Mouse (Mus musculus) hindbrain, embryonic 13.5 days (tissue): ENCODE measurements around the gene Rtbdn. TPM values are rescaled to one million over a fixed set of nuclear protein-coding genes. Genes with fewer than 3 reads are reported as not detected.

Experiments used
- ATAC-seq: fragments of 200-750 bp; cut with Nextera tagmentation; 2 replicates; pipeline ENCODE4 v1.8.0; 2017; ENCODE audit warnings: moderate TSS enrichment; ENCODE audit not compliant: low FRiP score
- H3K27ac ChIP-seq: fragments of 300-500 bp; sonication (generic); 2 replicates; pipeline ENCODE4 v1.5.1; 2015; ENCODE audit warnings: inconsistent platforms, mild to moderate bottlenecking, moderate library complexity
- H3K27me3 ChIP-seq: fragments of 300-500 bp; sonication (generic); 2 replicates; pipeline ENCODE4 v1.6.1; 2015; ENCODE audit warnings: mild to moderate bottlenecking, inconsistent platforms
- H3K36me3 ChIP-seq: fragments of 300-500 bp; sonication (generic); 2 replicates; pipeline ENCODE4 v1.6.1; 2015; ENCODE audit warnings: mild to moderate bottlenecking, inconsistent platforms
- H3K4me1 ChIP-seq: fragments of 300-500 bp; sonication (generic); replicated peaks from 2 replicates; pipeline ENCODE4 v1.6.1; 2015; ENCODE audit warnings: inconsistent platforms
- H3K4me2 ChIP-seq: fragments of 300-500 bp; sonication (generic); 2 replicates; pipeline ENCODE4 v1.6.1; 2015; ENCODE audit warnings: inconsistent platforms, mild to moderate bottlenecking, moderate library complexity
- H3K4me3 ChIP-seq: fragments of 300-500 bp; sonication (generic); 2 replicates; pipeline ENCODE4 v1.5.1; 2015; ENCODE audit warnings: mild to moderate bottlenecking, inconsistent platforms
- H3K9ac ChIP-seq: fragments of 300-500 bp; sonication (generic); 2 replicates; pipeline ENCODE4 v1.6.1; 2015; ENCODE audit warnings: mild to moderate bottlenecking, inconsistent platforms
- H3K9me3 ChIP-seq: fragments of 300-500 bp; sonication (generic); 2 replicates; pipeline ENCODE4 v1.6.1; 2016; ENCODE audit warnings: inconsistent platforms
- WGBS: fragments of 180-500 bp; shearing (Covaris S2); methylation state at CpG from one replicate; pipeline ENCODE4 v1.1.7; 2015; 5-methylcytosine and 5-hydroxymethylcytosine counted together
- polyA plus RNA-seq: library from polyadenylated mRNA; unstranded; fragments of >200 nt; fragmentation: Nextera tagmentation; extraction: Ambion mirVana; gene quantifications from 2 replicates; pipeline ENCODE4 v1.2.1, GENCODE M21; 2015

Rtbdn gene
- polyA plus RNA-seq, 1 experiment from 2014 or later, result 2.4 TPM

- peaks cover 72% of the 10 kb centered on the region for H3K27me3 ChIP-seq
Measured at GRCm38 (mm10) chr8:84945235-84945632, 1.6 kb upstream of the Rtbdn start.

GRCm38 (mm10) chr8:84945633-84946527 is 911 bp upstream of the Rtbdn start:
- H3K4me1 ChIP-seq, result peaks cover 35% of the 10 kb centered on the region
- H3K4me2 ChIP-seq, result peak overlapping the region; percentile 80
- H3K9ac ChIP-seq, result peak overlapping the region; percentile 82
- peak; percentile 58 for ATAC-seq
- H3K27me3 ChIP-seq, result peaks cover 74% of the 10 kb centered on the region
- no peaks in the 10 kb centered on the region for H3K36me3 ChIP-seq
- WGBS, result 1% methylated on average over 37 of the region's 67 CpGs
- no peaks in the 10 kb centered on the region for H3K9me3 ChIP-seq
- H3K27ac ChIP-seq, result peak overlapping the region; percentile 79
- peak overlapping the region; percentile 63 for H3K4me3 ChIP-seq

More at GRCm38 (mm10) chr8:84945235-84945632, 1.6 kb upstream of the Rtbdn start:
- peak; percentile 67 for ATAC-seq
- Histone ChIP-seq H3K4me3 (peak overlapping the region; percentile 63), H3K36me3 (no peaks in the 10 kb centered on the region), H3K27ac (peak overlapping the region; percentile 79), H3K9me3 (no peaks in the 10 kb centered on the region), H3K9ac (peak overlapping the region; percentile 82), H3K4me1 (peaks cover 35% of the 10 kb centered on the region), H3K4me2 (peak overlapping the region; percentile 80)
- 3% methylated on average over 11 of the region's 11 CpGs for WGBS

- peak overlapping the region; percentile 80 for H3K4me2 ChIP-seq
- no peak for ATAC-seq
- WGBS, result 21% methylated on average over 9 of the region's 9 CpGs
- peaks cover 82% of the 10 kb centered on the region for H3K27me3 ChIP-seq
- peaks cover 35% of the 10 kb centered on the region for H3K4me1 ChIP-seq
- H3K9ac ChIP-seq, result 0 out of 2 replicates have a peak overlapping the region, but pooled peaks have one; percentile 82
- no peak overlapping the region for H3K27ac ChIP-seq
- peak overlapping the region; percentile 63 for H3K4me3 ChIP-seq
- no peaks in the 10 kb centered on the region for H3K9me3 ChIP-seq
- no peaks in the 10 kb centered on the region for H3K36me3 ChIP-seq
Measured at GRCm38 (mm10) chr8:84947241-84947545, 402 bp downstream of the Rtbdn start.

- Histone ChIP-seq H3K4me2 (no peak overlapping the region), H3K9me3 (no peaks in the 10 kb centered on the region), H3K36me3 (no peaks in the 10 kb centered on the region), H3K27me3 (peaks cover 79% of the 10 kb centered on the region), H3K4me1 (peaks cover 24% of the 10 kb centered on the region), H3K9ac (no peak overlapping the region), H3K4me3 (no peak overlapping the region), H3K27ac (no peak overlapping the region)
- ATAC-seq, result no peak
- WGBS, result 21% methylated on average over 12 of the region's 12 CpGs
Measured at GRCm38 (mm10) chr8:84949753-84950152, 3.0 kb downstream of the Rtbdn start.

GRCm38 (mm10) chr8:84952612-84953255 is 5.9 kb downstream of the Rtbdn start:
- Histone ChIP-seq H3K9ac (no peak overlapping the region), H3K36me3 (peaks cover 6% of the 10 kb centered on the region), H3K4me1 (no peaks in the 10 kb centered on the region), H3K9me3 (no peaks in the 10 kb centered on the region), H3K4me2 (no peak overlapping the region), H3K4me3 (no peak overlapping the region), H3K27ac (no peak overlapping the region), H3K27me3 (peaks cover 57% of the 10 kb centered on the region)
- no peak for ATAC-seq
- WGBS, result 9% methylated on average over 18 of the region's 18 CpGs

- Histone ChIP-seq H3K9ac (no peak overlapping the region), H3K36me3 (peaks cover 23% of the 10 kb centered on the region), H3K4me1 (no peaks in the 10 kb centered on the region), H3K4me2 (no peak overlapping the region), H3K9me3 (no peaks in the 10 kb centered on the region), H3K27ac (no peak overlapping the region), H3K27me3 (peaks cover 24% of the 10 kb centered on the region), H3K4me3 (no peak overlapping the region)
- 54% methylated on average over 2 of the region's 2 CpGs for WGBS
- ATAC-seq, result no peak
Measured at GRCm38 (mm10) chr8:84956768-84957167, 10.0 kb downstream of the Rtbdn start.

GRCm38 (mm10) chr8:84959811-84960210 is 13.0 kb downstream of the Rtbdn start:
- H3K27ac ChIP-seq, result no peak overlapping the region
- 92% methylated on average over 7 of the region's 7 CpGs for WGBS
- H3K4me3 ChIP-seq, result no peak overlapping the region
- no peak overlapping the region for H3K9ac ChIP-seq
- no peaks in the 10 kb centered on the region for H3K9me3 ChIP-seq
- H3K27me3 ChIP-seq, result 0 out of 2 replicates have a peak, but pooled peaks cover 2% of the 10 kb centered on the region
- no peak for ATAC-seq
- peaks cover under 1% of the 10 kb centered on the region for H3K4me1 ChIP-seq
- H3K36me3 ChIP-seq, result peaks cover 23% of the 10 kb centered on the region
- H3K4me2 ChIP-seq, result no peak overlapping the region

GRCm38 (mm10) chr8:84963952-84964351 is 17.2 kb downstream of the Rtbdn start:
- Histone ChIP-seq H3K4me2 (no peak overlapping the region), H3K9me3 (no peaks in the 10 kb centered on the region), H3K27me3 (no peaks in the 10 kb centered on the region), H3K4me1 (peaks cover 32% of the 10 kb centered on the region), H3K4me3 (no peak overlapping the region), H3K9ac (no peak overlapping the region), H3K27ac (no peak overlapping the region), H3K36me3 (peaks cover 10% of the 10 kb centered on the region)
- 92% methylated on average over 4 of the region's 4 CpGs for WGBS
- no peak for ATAC-seq

- Histone ChIP-seq H3K36me3 (peaks cover 5% of the 10 kb centered on the region), H3K9me3 (no peaks in the 10 kb centered on the region), H3K4me3 (peak overlapping the region; percentile 62), H3K27me3 (no peaks in the 10 kb centered on the region), H3K4me2 (peak overlapping the region; percentile 92), H3K9ac (peak overlapping the region; percentile 80), H3K27ac (peak overlapping the region; percentile 70), H3K4me1 (peaks cover 38% of the 10 kb centered on the region)
- ATAC-seq, result peak; percentile 77
- under 1% methylated on average over 41 of the region's 41 CpGs for WGBS
Measured at GRCm38 (mm10) chr8:84965731-84966291, 19.0 kb downstream of the Rtbdn start.

- peaks cover 46% of the 10 kb centered on the region for H3K4me1 ChIP-seq
- no peaks in the 10 kb centered on the region for H3K9me3 ChIP-seq
- H3K27me3 ChIP-seq, result no peaks in the 10 kb centered on the region
- H3K4me2 ChIP-seq, result peak overlapping the region; percentile 92
- no peak overlapping the region for H3K27ac ChIP-seq
- ATAC-seq, result no peak
- peak overlapping the region; percentile 62; the same call in 1 of the 2 replicates for H3K4me3 ChIP-seq
- no peak overlapping the region for H3K9ac ChIP-seq
- peaks cover 10% of the 10 kb centered on the region for H3K36me3 ChIP-seq
- 58% methylated on average over 3 of the region's 3 CpGs for WGBS
Measured at GRCm38 (mm10) chr8:84966603-84967002, 19.8 kb downstream of the Rtbdn start.

- Histone ChIP-seq H3K27me3 (no peaks in the 10 kb centered on the region), H3K4me3 (no peak overlapping the region), H3K9ac (no peak overlapping the region), H3K4me1 (peaks cover 50% of the 10 kb centered on the region), H3K4me2 (no peak overlapping the region), H3K36me3 (peaks cover 21% of the 10 kb centered on the region), H3K9me3 (no peaks in the 10 kb centered on the region), H3K27ac (no peak overlapping the region)
- 90% methylated on average over 13 of the region's 13 CpGs for WGBS
- no peak for ATAC-seq
Measured at GRCm38 (mm10) chr8:84967532-84968304, 20.9 kb downstream of the Rtbdn start.

GRCm38 (mm10) chr8:84968650-84969049 is 21.9 kb downstream of the Rtbdn start:
- Histone ChIP-seq H3K27me3 (no peaks in the 10 kb centered on the region), H3K4me1 (peaks cover 50% of the 10 kb centered on the region), H3K9me3 (no peaks in the 10 kb centered on the region), H3K27ac (peak overlapping the region; percentile 91), H3K4me2 (peak overlapping the region; percentile 98), H3K36me3 (peaks cover 30% of the 10 kb centered on the region), H3K4me3 (peak overlapping the region; percentile 74), H3K9ac (peak overlapping the region; percentile 90)
- WGBS, result 13% methylated on average over 2 of the region's 2 CpGs
- no peak for ATAC-seq
